Mouse (Mus musculus) forebrain, embryonic 15.5 days (tissue): Measurements from ENCODE around the gene Senp3. TPM values are rescaled to one million over a fixed set of nuclear protein-coding genes. Genes with fewer than 3 reads are reported as not detected.
"Not testable (repeated sequence)": the region's sequence is repeated elsewhere in the genome, so short reads cannot be mapped to it uniquely, and the experiment has no call there.

Experiments
- ATAC-seq: fragments of 200-750 bp; cut with Nextera tagmentation; replicated peaks from 2 replicates; pipeline ENCODE4 v1.8.0; 2017; ENCODE audit warnings: mild to moderate bottlenecking, moderate TSS enrichment, moderate library complexity
- H3K27ac ChIP-seq: fragments of 300-500 bp; sonication (generic); replicated peaks from 2 replicates; pipeline ENCODE4 v1.5.1; 2015; ENCODE audit warnings: mild to moderate bottlenecking, inconsistent platforms
- H3K27me3 ChIP-seq: fragments of 300-500 bp; sonication (generic); 2 replicates; pipeline ENCODE4 v1.6.1; 2015; ENCODE audit warnings: inconsistent platforms
- H3K36me3 ChIP-seq: fragments of 300-500 bp; sonication (generic); 2 replicates; pipeline ENCODE4 v1.6.1; 2015; ENCODE audit warnings: mild to moderate bottlenecking, inconsistent platforms
- H3K4me1 ChIP-seq: fragments of 300-500 bp; sonication (generic); 2 replicates; pipeline ENCODE4 v1.6.1; 2015; ENCODE audit warnings: inconsistent platforms
- H3K4me2 ChIP-seq: fragments of 300-500 bp; sonication (generic); replicated peaks from 2 replicates; pipeline ENCODE4 v1.6.1; 2015; ENCODE audit warnings: mild to moderate bottlenecking, inconsistent platforms
- H3K4me3 ChIP-seq: fragments of 300-500 bp; sonication (generic); 2 replicates; pipeline ENCODE4 v1.5.1; 2015; ENCODE audit warnings: mild to moderate bottlenecking, inconsistent platforms
- H3K9ac ChIP-seq: fragments of 300-500 bp; sonication (generic); replicated peaks from 2 replicates; pipeline ENCODE4 v1.6.1; 2015; ENCODE audit warnings: mild to moderate bottlenecking, inconsistent platforms
- H3K9me3 ChIP-seq: fragments of 300-500 bp; sonication (generic); 2 replicates; pipeline ENCODE4 v1.6.1; 2016; ENCODE audit warnings: inconsistent platforms
- WGBS: fragments of 180-500 bp; shearing (Covaris S2); methylation state at CpG from one replicate; pipeline ENCODE4 v1.1.7; 2015; ENCODE audit warnings: mixed read lengths; 5-methylcytosine and 5-hydroxymethylcytosine counted together
- microRNA counts: library from miRNA; unstranded; fragments of <30 nt; microRNA quantifications from one replicate; lab custom pipeline; 2016
- microRNA-seq: library from miRNA; unstranded; fragments of <30 nt; microRNA quantifications from one replicate; pipeline ENCODE4, GENCODE M21; 2016
- polyA plus RNA-seq: library from polyadenylated mRNA; unstranded; fragments of >200 nt; fragmentation: Nextera tagmentation; extraction: Ambion mirVana; gene quantifications from 2 replicates; pipeline ENCODE4 v1.2.1, GENCODE M21; 2015

Gene Senp3
- polyA plus RNA-seq, 1 experiment from 2014 or later = 102 TPM

DNA sequence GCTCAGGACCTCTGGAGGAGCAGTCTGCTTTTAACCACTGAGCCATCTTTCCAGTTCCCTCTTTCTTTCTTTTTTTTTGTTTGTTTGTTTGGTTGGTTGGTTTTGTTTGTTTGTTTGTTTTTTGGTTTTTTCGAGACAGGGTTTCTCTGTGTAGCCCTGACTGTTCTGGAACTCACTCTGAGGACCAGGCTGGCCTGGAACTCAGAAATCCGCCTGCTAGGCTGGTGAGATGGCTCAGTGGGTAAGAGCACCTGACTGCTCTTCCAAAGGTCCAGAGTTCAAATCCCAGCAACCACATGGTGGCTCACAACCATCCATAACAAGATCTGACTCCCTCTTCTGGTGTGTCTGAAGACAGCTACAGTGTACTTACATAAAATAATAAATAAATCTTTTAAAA is 57.5 kb downstream of the Senp3 start:
- not testable (repeated sequence) for H3K4me2 ChIP-seq, H3K27me3 ChIP-seq, H3K9ac ChIP-seq, ATAC-seq, H3K4me3 ChIP-seq, H3K36me3 ChIP-seq, H3K27ac ChIP-seq, H3K9me3 ChIP-seq
- WGBS = 87% methylated on average over 2 of the region's 2 CpGs
- H3K4me1 ChIP-seq = peaks cover 17% of the 10 kb centered on the region

MicroRNA genes within 50 kb of the gene (microRNA counts, 519-probe panel; counts per million panel counts)
- microRNA mmu-miR-1934 (lab: Ali Mortazavi, UCI) = not detected
- microRNA mmu-miR-467f (lab: Ali Mortazavi, UCI) = 2,287 counts per million, percentile 42 among the panel's probes with 10 or more counts

Small RNA genes within 50 kb of the gene (microRNA-seq; reads per million reads assigned to microRNA genes)
- gene Mir1934 (3.7 reads per million, percentile 12 among the genes with 10 or more reads in this experiment), gene Mir467f (not detected)

Other genes with a start within 250 kb of the Senp3 start
- gene Dnah2, start 133.0 kb downstream of the Senp3 start, polyA plus RNA-seq = 2.7 and 3.1 TPM in 2 replicates
- 107 and 114 TPM in 2 replicates for gene Efnb3, start 121.9 kb downstream of the Senp3 start, polyA plus RNA-seq
- 26.3 and 27.2 TPM in 2 replicates for gene Wrap53, start 101.8 kb downstream of the Senp3 start, polyA plus RNA-seq
- 112 and 115 TPM in 2 replicates for gene Trp53, start 101.7 kb downstream of the Senp3 start, polyA plus RNA-seq
- gene Atp1b2, start 76.1 kb downstream of the Senp3 start, polyA plus RNA-seq = 22.2 and 25.9 TPM in 2 replicates
- gene Shbg, start 64.2 kb downstream of the Senp3 start, polyA plus RNA-seq = not detected in 2 replicates
- gene Sat2, start 60.1 kb downstream of the Senp3 start, polyA plus RNA-seq = 22.9 and 25.2 TPM in 2 replicates
- gene Fxr2, start 49.1 kb downstream of the Senp3 start, polyA plus RNA-seq = 41.0 and 46.1 TPM in 2 replicates
- not detected in 2 replicates for gene Sox15, start 26.8 kb downstream of the Senp3 start, polyA plus RNA-seq
- gene Mpdu1, start 19.4 kb downstream of the Senp3 start, polyA plus RNA-seq = 89.1 and 91.0 TPM in 2 replicates
- gene Cd68, start 15.9 kb downstream of the Senp3 start, polyA plus RNA-seq = 6.7 and 7.7 TPM in 2 replicates
- gene Eif4a1, start 9.7 kb downstream of the Senp3 start, polyA plus RNA-seq = 547 and 583 TPM in 2 replicates
- 0.38 TPM in 1 of 2 replicates, not detected in the other for gene Tnfsf13, start 3.7 kb upstream of the Senp3 start, polyA plus RNA-seq
- gene Tnfsf12, start 13.8 kb upstream of the Senp3 start, polyA plus RNA-seq = 1.6 TPM in 2 replicates
- gene Tnfsfm13, start 14.0 kb upstream of the Senp3 start, polyA plus RNA-seq = 1.0 and 1.1 TPM in 2 replicates
- gene Polr2a, start 76.6 kb upstream of the Senp3 start, polyA plus RNA-seq = 17.5 and 19.2 TPM in 2 replicates
- 0.28 and 0.56 TPM in 2 replicates for gene Slc35g3, start 79.9 kb upstream of the Senp3 start, polyA plus RNA-seq
- 2.8 and 3.2 TPM in 2 replicates for gene Zbtb4, start 83.8 kb upstream of the Senp3 start, polyA plus RNA-seq
- 1.2 and 1.4 TPM in 2 replicates for gene Chrnb1, start 113.9 kb upstream of the Senp3 start, polyA plus RNA-seq
- 6.2 and 6.7 TPM in 2 replicates for gene Fgf11, start 119.8 kb upstream of the Senp3 start, polyA plus RNA-seq
- 0.61 and 0.98 TPM in 2 replicates for gene Tmem102, start 123.5 kb upstream of the Senp3 start, polyA plus RNA-seq
- not detected in 2 replicates for gene Gm39566, start 133.2 kb upstream of the Senp3 start, polyA plus RNA-seq
- gene Spem2, start 136.4 kb upstream of the Senp3 start, polyA plus RNA-seq = not detected in 2 replicates
- gene Spem1, start 140.1 kb upstream of the Senp3 start, polyA plus RNA-seq = 0.33 and 0.36 TPM in 2 replicates
- 20.9 and 21.3 TPM in 2 replicates for gene Nlgn2, start 155.7 kb upstream of the Senp3 start, polyA plus RNA-seq
- gene Tmem256, start 156.4 kb upstream of the Senp3 start, polyA plus RNA-seq = 333 and 335 TPM in 2 replicates
- gene Plscr3, start 164.3 kb upstream of the Senp3 start, polyA plus RNA-seq = 51.0 and 51.2 TPM in 2 replicates
- gene Tnk1, start 176.6 kb upstream of the Senp3 start, polyA plus RNA-seq = 0.27 and 0.36 TPM in 2 replicates
- not detected in 2 replicates for gene Tmem95, start 195.9 kb upstream of the Senp3 start, polyA plus RNA-seq
- gene Kctd11, start 199.3 kb upstream of the Senp3 start, polyA plus RNA-seq = 1.2 and 1.3 TPM in 2 replicates
- gene Acap1, start 213.5 kb upstream of the Senp3 start, polyA plus RNA-seq = 0.48 and 0.51 TPM in 2 replicates
- gene 2810408A11Rik, start 218.9 kb upstream of the Senp3 start, polyA plus RNA-seq = 19.9 and 20.7 TPM in 2 replicates
- 18.5 and 23.0 TPM in 2 replicates for gene Neurl4, start 219.0 kb upstream of the Senp3 start, polyA plus RNA-seq
- gene Gps2, start 231.8 kb upstream of the Senp3 start, polyA plus RNA-seq = 79.6 and 92.2 TPM in 2 replicates
- gene Eif5a, start 239.9 kb upstream of the Senp3 start, polyA plus RNA-seq = 1,167 and 1,257 TPM in 2 replicates